In the genomic region with DNA sequence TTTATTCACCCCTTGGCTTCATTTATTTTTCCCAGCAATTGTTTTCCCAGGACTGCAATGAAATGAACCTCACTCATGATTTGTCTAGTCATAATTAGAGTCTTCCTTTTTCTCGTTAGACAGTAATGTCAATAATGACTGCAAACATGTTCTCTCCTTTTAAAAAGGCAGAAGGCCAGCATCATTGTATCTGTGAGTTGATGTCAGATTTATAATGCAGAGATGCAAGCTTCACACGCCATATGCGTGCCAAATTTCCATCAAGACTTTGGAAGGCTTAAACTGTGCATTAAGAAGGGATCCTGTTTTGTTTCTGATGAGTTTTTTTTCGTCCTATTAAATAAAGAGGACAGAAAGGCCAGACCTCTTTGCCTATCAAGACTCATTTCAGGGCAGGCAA, we compare ENCODE assay signal across 17 mouse cellular contexts.
"Had no signal": no experiment of that assay in that cellular context is flagged by ENCODE, and none has a peak within 500 bp of the region (broad histone marks: within the 10 kb centered on the region; RNA-seq: fewer than 3 reads in every experiment).

No protein-coding gene starts in this region.

- H3K9me3 ChIP-seq: lung, embryonic 15.5 days; midbrain, embryonic 13.5 days; midbrain, embryonic 15.5 days; neural tube, embryonic 12.5 days; stomach, embryonic 15.5 days had no signal

- DNase-seq: liver, postnatal 0 days; lung, adult 2 months; lung, postnatal 14 days; lung, postnatal 36 days; right cerebral cortex, postnatal 14 days; thymus, adult 18-20 months; thymus, postnatal 14 days; thymus, postnatal 36 days had no signal

- H3K36me3 ChIP-seq: lung, embryonic 15.5 days; midbrain, embryonic 13.5 days; midbrain, embryonic 15.5 days; neural tube, embryonic 12.5 days; stomach, embryonic 15.5 days had no signal

- ATAC-seq: liver, postnatal 0 days; lung, postnatal 0 days; midbrain, embryonic 13.5 days; midbrain, embryonic 15.5 days had no signal

- H3K4me1 ChIP-seq: lung, embryonic 15.5 days; megakaryocyte, embryonic 14.5 days; stomach, embryonic 15.5 days had no signal

- H3K9ac ChIP-seq: liver, postnatal 0 days; lung, embryonic 15.5 days; midbrain, embryonic 13.5 days; midbrain, embryonic 15.5 days; neural tube, embryonic 12.5 days; stomach, embryonic 15.5 days had no signal

- H3K4me3 ChIP-seq: lung, embryonic 15.5 days; midbrain, embryonic 13.5 days; midbrain, embryonic 15.5 days; neural tube, embryonic 12.5 days; stomach, embryonic 15.5 days had no signal

- H3K27me3 ChIP-seq: lung, embryonic 15.5 days; megakaryocyte, embryonic 14.5 days; midbrain, embryonic 15.5 days; neural tube, embryonic 12.5 days; stomach, embryonic 15.5 days had no signal

- H3K4me2 ChIP-seq: lung, embryonic 15.5 days; midbrain, embryonic 11.5 days; midbrain, embryonic 13.5 days; midbrain, embryonic 15.5 days; neural tube, embryonic 12.5 days; stomach, embryonic 15.5 days had no signal

- H3K27ac ChIP-seq: lung, embryonic 15.5 days; macrophage; midbrain, embryonic 13.5 days; midbrain, embryonic 15.5 days; neural tube, embryonic 12.5 days; stomach, embryonic 15.5 days had no signal
